In the genomic region with DNA sequence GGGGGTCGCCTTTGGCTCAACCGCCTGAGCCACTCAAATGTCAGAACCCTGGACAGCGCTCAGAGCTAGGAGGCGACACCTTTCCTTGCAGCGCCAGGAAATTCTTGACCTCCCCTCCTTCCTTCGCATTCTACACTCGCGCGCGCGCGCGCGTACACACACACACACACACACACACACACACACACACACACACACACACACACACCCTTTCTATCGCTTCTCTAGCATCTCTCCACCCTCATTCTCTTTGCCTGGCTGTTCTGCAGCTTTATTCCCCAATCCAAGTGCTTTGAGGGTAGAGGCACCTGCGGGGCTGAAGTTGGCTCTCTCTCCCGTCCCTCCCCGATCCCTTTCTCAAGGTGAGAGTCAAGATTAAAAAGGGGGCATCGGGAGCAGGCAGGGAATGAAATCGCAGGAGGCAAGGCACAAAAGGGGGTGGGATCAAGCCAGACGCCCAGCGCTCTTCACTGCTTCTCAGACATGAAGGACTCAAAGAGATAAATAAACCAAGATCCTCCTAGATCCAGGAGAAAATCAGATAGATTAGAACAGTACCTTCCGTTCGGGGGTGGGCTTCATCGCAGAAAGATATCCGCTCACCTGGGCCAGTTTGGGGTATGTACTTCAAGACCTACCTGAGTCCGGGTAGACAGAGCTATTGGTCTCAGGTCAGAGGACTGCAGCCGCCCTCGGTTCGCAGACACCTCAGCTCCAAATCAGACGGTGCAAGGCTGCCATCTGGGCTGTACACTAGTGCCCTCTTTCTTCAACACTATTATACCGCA, we compare ENCODE assay signal across 7 mouse cellular contexts. TPM values are rescaled to one million over a fixed set of nuclear protein-coding genes. Genes with fewer than 3 reads are reported as not detected.
DNase-seq lines count a peak whose midpoint lies in the region; ATAC-seq lines count a peak whose summit lies in the region.

A gene (minus strand): TSS at position 746 of the 788 bp plus-strand sequence.

- H3K4me3 ChIP-seq in neural tube, embryonic 13.5 days = peak within 1 kb of the TSS; percentile 40

- under 1% methylated on average over 32 of the region's 32 CpGs for WGBS in neural tube, embryonic 13.5 days

- H3K27ac ChIP-seq in neural tube, embryonic 13.5 days (replicated peaks) = no peak within 1 kb of the TSS

- peak; percentile 91 for ATAC-seq in neural tube, embryonic 13.5 days (ENCODE audit: low read depth)
- ATAC-seq in monocyte, adult 5-6 weeks (replicated peaks; ENCODE audit: insufficient number of reproducible peaks, low FRiP score, low TSS enrichment, poor library complexity, severe bottlenecking) = no peak

- no peaks in the 10 kb centered on the region for H3K9me3 ChIP-seq in neural tube, embryonic 13.5 days

- H3K4me1 ChIP-seq in neural tube, embryonic 13.5 days (replicated peaks) = peaks cover 16% of the 10 kb centered on the region

- H3K36me3 ChIP-seq in neural tube, embryonic 13.5 days = no peaks in the 10 kb centered on the region

- H3K27me3 ChIP-seq in neural tube, embryonic 13.5 days = peaks cover 44% of the 10 kb centered on the region

- H3K9ac ChIP-seq in neural tube, embryonic 13.5 days = peak within 1 kb of the TSS; percentile 58

- peak within 1 kb of the TSS; percentile 67 for H3K4me2 ChIP-seq in neural tube, embryonic 13.5 days

- DNase-seq in thymus, postnatal 4 days = peak; percentile 23
- no peak for DNase-seq in thymus, postnatal 10 days (ENCODE audit: low spot score in 2 of 2)
- peak; percentile 81 to 83 for DNase-seq in cerebellum, postnatal 36 days
- no peak for DNase-seq in heart, adult 8-10 months (ENCODE audit: low spot score)
- peak; percentile 42 to 44 for DNase-seq in layer of hippocampus, postnatal 25 days (ENCODE audit: extremely low spot score in 1 of 2, low spot score in 1 of 2)

RNA-seq across cellular contexts. Expression of the gene that starts here (rescaled TPM):
- total RNA-seq in heart, adult 8-10 months (2022) = 10 to 100 TPM; 13.5 to 17.3 (median 15.3) TPM
- total RNA-seq in layer of hippocampus, postnatal 25 days (2021) = 10 to 100 TPM; 59.8 to 61.8 TPM
- 1.7 TPM in 2 replicates for polyA plus RNA-seq in neural tube, embryonic 13.5 days (2015; fragmentation: Nextera tagmentation; extraction: Ambion mirVana)
- not detected in 3 replicates for total RNA-seq in monocyte, adult 5-6 weeks (2017)

Comparison
In these comparisons a context has a peak if more than half of its experiments do, and no peak if none do; other contexts are left out.
1. RNA of the gene that starts here (total RNA-seq): 59.8 to 61.8 TPM in layer of hippocampus, postnatal 25 days and 13.5 to 17.3 TPM in heart, adult 8-10 months; not detected in monocyte, adult 5-6 weeks; every median in the first group is over 10 times any median in the second.
2. DNase-seq: peak in thymus, postnatal 4 days (single experiment), cerebellum, postnatal 36 days (2 of 2) and layer of hippocampus, postnatal 25 days (2 of 2); none in thymus, postnatal 10 days (0 of 2) and heart, adult 8-10 months (single experiment).